10 mouse cellular contexts compared by ENCODE assay signal in genomic region chr11:90142393-90142792, GRCm38 (mm10). TPM values are rescaled to one million over a fixed set of nuclear protein-coding genes. Genes with fewer than 3 reads are reported as not detected.
DNase-seq lines count a peak whose midpoint lies in the region; ATAC-seq and TF ChIP-seq lines count a peak whose summit lies in the region.
"Had no signal": no experiment of that assay in that cellular context is flagged by ENCODE, and none has a peak within 500 bp of the region (broad histone marks: within the 10 kb centered on the region; RNA-seq: fewer than 3 reads in every experiment).

No protein-coding gene starts in this region.

- H3K27ac ChIP-seq in hindbrain, embryonic 16.5 days (ENCODE audit: low read depth, low read length): no peak overlapping the region
- H3K27ac ChIP-seq in hindbrain, embryonic 12.5 days: no peak overlapping the region
- H3K27ac ChIP-seq in brown adipose tissue, adult 24 weeks (replicated peaks; ENCODE audit: low read depth, low read length): peak overlapping the region; percentile 66
- peak overlapping the region; percentile 78 for H3K27ac ChIP-seq in heart, adult 2 months
- H3K27ac ChIP-seq: embryonic facial prominence, embryonic 12.5 days; macrophage had no signal

- peak; percentile 89 for ATAC-seq in hindbrain, embryonic 16.5 days
- ATAC-seq in hindbrain, embryonic 12.5 days (ENCODE audit: low FRiP score): no peak
- no peak for ATAC-seq in activated CD4-positive, CD25-positive, alpha-beta regulatory T cell, adult 4 months

- H3K79me2 ChIP-seq in heart, adult 2 months (replicated peaks; ENCODE audit: control insufficient read depth, insufficient read depth, low read length): no peaks in the 10 kb centered on the region

- peak overlapping the region; percentile 8; the same call in 1 of the 2 replicates for H3K4me2 ChIP-seq in hindbrain, embryonic 16.5 days (ENCODE audit: low read length)
- no peak overlapping the region for H3K4me2 ChIP-seq in hindbrain, embryonic 12.5 days (replicated peaks)
- H3K4me2 ChIP-seq: embryonic facial prominence, embryonic 12.5 days had no signal

- 31% methylated on average over 4 of the region's 4 CpGs for WGBS in hindbrain, embryonic 16.5 days
- WGBS in hindbrain, embryonic 12.5 days: 31% methylated on average over 4 of the region's 4 CpGs
- WGBS in heart, adult 2 months: 33% methylated on average over 4 of the region's 4 CpGs

- H3K27me3 ChIP-seq in hindbrain, embryonic 16.5 days (replicated peaks; ENCODE audit: control insufficient read depth, insufficient read depth, low read length): no peaks in the 10 kb centered on the region
- H3K27me3 ChIP-seq in hindbrain, embryonic 12.5 days: no peaks in the 10 kb centered on the region
- H3K27me3 ChIP-seq in heart, adult 2 months (ENCODE audit: control insufficient read depth, insufficient read depth, low read length): no peaks in the 10 kb centered on the region
- H3K27me3 ChIP-seq: embryonic facial prominence, embryonic 12.5 days had no signal

- H3K4me1 ChIP-seq in hindbrain, embryonic 16.5 days (ENCODE audit: control insufficient read depth, insufficient read depth, low read depth, low read length): no peaks in the 10 kb centered on the region
- peaks cover 3% of the 10 kb centered on the region; the same call in 1 of the 2 replicates for H3K4me1 ChIP-seq in hindbrain, embryonic 12.5 days
- no peaks in the 10 kb centered on the region for H3K4me1 ChIP-seq in brown adipose tissue, adult 24 weeks (ENCODE audit: control insufficient read depth, insufficient read depth, insufficient read length, low read length)
- peaks cover 4% of the 10 kb centered on the region for H3K4me1 ChIP-seq in heart, adult 2 months (ENCODE audit: control insufficient read depth, insufficient read depth, low read length)

- TF ChIP-seq EP300 in heart, adult 2 months (IDR thresholded peaks at IDR 0.05; ENCODE audit: insufficient read depth, low read depth, low read length): 0 out of 2 replicates have a peak, but pooled peaks have one; percentile 6

- H3K9ac ChIP-seq in hindbrain, embryonic 16.5 days (ENCODE audit: low read depth, low read length): no peak overlapping the region
- no peak overlapping the region for H3K9ac ChIP-seq in hindbrain, embryonic 12.5 days
- peak overlapping the region; percentile 28 for H3K9ac ChIP-seq in heart, adult 2 months (ENCODE audit: low read depth, low read length)
- H3K9ac ChIP-seq: embryonic facial prominence, embryonic 12.5 days had no signal

- peak; percentile 78 to 85 for DNase-seq in heart, adult 2 months
- DNase-seq in left cerebral cortex, postnatal 14 days (ENCODE audit: low spot score in 2 of 2): peak; percentile 25 to 52
- DNase-seq in right cerebral cortex, postnatal 25 days: peak; percentile 12
- DNase-seq in natural killer cell, adult 2 months (ENCODE audit: low spot score in 2 of 2): no peak

- intact Hi-C loops in heart, adult 2 months (cut with DNase I): loop anchor here (1.0 kb wide), 1 partner anchor 41 kb away; no protein-coding TSS in a partner anchor
- intact Hi-C loops in left cerebral cortex, postnatal 14 days (cut with DNase I): no loop called here

- no peak for TF ChIP-seq CTCF in heart, adult 2 months (IDR thresholded peaks at IDR 0.05)

- TF ChIP-seq POLR2A in heart, adult 2 months (IDR thresholded peaks at IDR 0.05; ENCODE audit: insufficient read depth, low read depth, low read length): no peak

- no peaks in the 10 kb centered on the region for H3K36me3 ChIP-seq in hindbrain, embryonic 16.5 days (ENCODE audit: control insufficient read depth, insufficient read depth, low read length)
- no peaks in the 10 kb centered on the region for H3K36me3 ChIP-seq in hindbrain, embryonic 12.5 days
- H3K36me3 ChIP-seq in heart, adult 2 months (ENCODE audit: control insufficient read depth, insufficient read depth, low read length): no peaks in the 10 kb centered on the region
- H3K36me3 ChIP-seq: embryonic facial prominence, embryonic 12.5 days had no signal

- H3K4me3 ChIP-seq in hindbrain, embryonic 16.5 days (ENCODE audit: low read length): no peak overlapping the region
- no peak overlapping the region for H3K4me3 ChIP-seq in hindbrain, embryonic 12.5 days
- no peak overlapping the region for H3K4me3 ChIP-seq in brown adipose tissue, adult 24 weeks (ENCODE audit: insufficient read depth, low read depth, low read length)
- no peak overlapping the region for H3K4me3 ChIP-seq in heart, adult 2 months
- H3K4me3 ChIP-seq: embryonic facial prominence, embryonic 12.5 days had no signal

- no peaks in the 10 kb centered on the region for H3K9me3 ChIP-seq in hindbrain, embryonic 16.5 days (ENCODE audit: control insufficient read depth, low read length)
- H3K9me3 ChIP-seq in hindbrain, embryonic 12.5 days (replicated peaks): no peaks in the 10 kb centered on the region
- H3K9me3 ChIP-seq: embryonic facial prominence, embryonic 12.5 days had no signal

RNA-seq across cellular contexts. Expression of gene Gm45716, which starts 45.1 kb away (rescaled TPM):
- 18.8 and 19.1 TPM in 2 replicates for polyA plus RNA-seq in hindbrain, embryonic 16.5 days (2015; fragmentation: Nextera tagmentation; extraction: Ambion mirVana)
- 20.5 and 22.0 TPM in 2 replicates for polyA plus RNA-seq in hindbrain, embryonic 12.5 days (2016; fragmentation: Nextera tagmentation; extraction: Ambion mirVana)
- 35.7 and 36.5 TPM in 2 replicates for polyA plus RNA-seq in brown adipose tissue, adult 24 weeks (2012; ENCODE audit: insufficient read depth, insufficient read length, missing spikeins)
- 1 to 10 TPM; 7.5 to 8.1 TPM for total RNA-seq in heart, adult 2 months (2021)
- 3.9 and 8.8 TPM in 2 replicates for polyA plus RNA-seq in heart, adult 2 months (2012; rRNA removed)
- total RNA-seq in left cerebral cortex, postnatal 14 days (2021): 1 to 10 TPM; 4.9 to 5.8 TPM
- 1 to 10 TPM; 5.0 to 5.4 TPM for polyA plus RNA-seq in activated CD4-positive, CD25-positive, alpha-beta regulatory T cell, adult 4 months (2017; shearing (Covaris generic))

Comparison
In these comparisons a context has a peak if more than half of its experiments do, and no peak if none do; other contexts are left out.
1. H3K27ac ChIP-seq: peak in brown adipose tissue, adult 24 weeks (single experiment) and heart, adult 2 months (single experiment); none in hindbrain, embryonic 16.5 days (single experiment) and hindbrain, embryonic 12.5 days (single experiment).
2. DNase-seq: peak in heart, adult 2 months (2 of 2), left cerebral cortex, postnatal 14 days (2 of 2) and right cerebral cortex, postnatal 25 days (single experiment); none in natural killer cell, adult 2 months (0 of 2).